Mouse (Mus musculus) kidney, embryonic 14.5 days (tissue): Measurements from ENCODE around the gene Gja4. TPM values are rescaled to one million over a fixed set of nuclear protein-coding genes. Genes with fewer than 3 reads are reported as not detected.

Experiments used
- ATAC-seq: fragments of 200-750 bp; cut with Nextera tagmentation; 2 replicates; pipeline ENCODE4 v1.8.0; 2017; ENCODE audit warnings: moderate number of reproducible peaks, mild to moderate bottlenecking, moderate TSS enrichment, moderate library complexity; ENCODE audit not compliant: low FRiP score, low TSS enrichment
- H3K27ac ChIP-seq: fragments of 300-500 bp; sonication (generic); 2 replicates; pipeline ENCODE4 v1.5.1; 2014; ENCODE audit warnings: low read depth, mild to moderate bottlenecking, low read length, moderate library complexity, mixed read lengths
- H3K27me3 ChIP-seq: fragments of 300-500 bp; sonication (generic); 2 replicates; pipeline ENCODE4 v1.6.1; 2014; ENCODE audit warnings: mild to moderate bottlenecking, low read length; ENCODE audit not compliant: control insufficient read depth, insufficient read depth
- H3K36me3 ChIP-seq: fragments of 300-500 bp; sonication (generic); 2 replicates; pipeline ENCODE4 v1.6.1; 2014; ENCODE audit warnings: low read length, mixed read lengths; ENCODE audit not compliant: control insufficient read depth, insufficient read depth
- H3K4me1 ChIP-seq: fragments of 300-500 bp; sonication (generic); 2 replicates; pipeline ENCODE4 v1.6.1; 2014; ENCODE audit warnings: low read length, mixed read lengths; ENCODE audit not compliant: control insufficient read depth, insufficient read depth
- H3K4me2 ChIP-seq: fragments of 300-500 bp; sonication (generic); replicated peaks from 2 replicates; pipeline ENCODE4 v1.6.1; 2014; ENCODE audit warnings: low read depth, mild to moderate bottlenecking, low read length
- H3K4me3 ChIP-seq: fragments of 300-500 bp; sonication (generic); 2 replicates; pipeline ENCODE4 v1.5.1; 2014; ENCODE audit warnings: mild to moderate bottlenecking, low read length
- H3K9ac ChIP-seq: fragments of 300-500 bp; sonication (generic); 2 replicates; pipeline ENCODE4 v1.6.1; 2014; ENCODE audit warnings: low read depth, mild to moderate bottlenecking, low read length, moderate library complexity
- H3K9me3 ChIP-seq: fragments of 300-500 bp; sonication (generic); 2 replicates; pipeline ENCODE4 v1.6.1; 2016; ENCODE audit warnings: low read length; ENCODE audit not compliant: control insufficient read depth
- WGBS: fragments of 180-500 bp; shearing (Covaris S2); extraction: QIAGEN DNeasy Blood & Tissue Kit; methylation state at CpG from one replicate; pipeline ENCODE4 v1.1.7; 2014; 5-methylcytosine and 5-hydroxymethylcytosine counted together
- polyA plus RNA-seq: library from polyadenylated mRNA; unstranded; fragments of >200 nt; fragmentation: Nextera tagmentation; extraction: Ambion mirVana; gene quantifications from 2 replicates; pipeline ENCODE4 v1.2.1, GENCODE M21; 2014

Gja4 gene
- polyA plus RNA-seq, 1 experiment from 2014 or later, result 23.7 TPM

DNA sequence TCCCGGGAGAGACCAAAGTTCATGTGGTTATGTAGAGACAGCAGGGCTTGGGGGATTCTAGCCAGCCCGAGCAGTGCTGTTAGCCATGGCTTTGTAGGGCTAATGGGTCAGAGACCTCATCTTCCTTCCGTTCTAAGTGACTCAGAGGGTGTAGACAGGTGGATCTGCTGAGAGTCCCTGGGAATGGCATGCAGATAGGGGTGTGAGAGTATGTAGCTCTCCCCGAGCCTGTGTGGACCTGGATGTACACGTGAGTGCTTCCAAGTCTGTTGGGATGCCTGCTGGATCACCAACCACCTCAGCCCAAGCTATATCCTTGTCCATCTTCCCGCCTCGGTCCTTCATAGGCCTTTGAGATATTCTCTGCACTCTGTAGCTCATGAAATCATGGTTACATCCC lies 14.5 kb upstream of the Gja4 start:
- Histone ChIP-seq H3K4me1 (peaks cover 12% of the 10 kb centered on the region; the same call in 1 of the 2 replicates), H3K27me3 (peaks cover 40% of the 10 kb centered on the region), H3K27ac (no peak overlapping the region), H3K4me2 (no peak overlapping the region), H3K9ac (no peak overlapping the region), H3K36me3 (no peaks in the 10 kb centered on the region), H3K9me3 (no peaks in the 10 kb centered on the region), H3K4me3 (no peak overlapping the region)
- 59% methylated on average over 7 of the region's 7 CpGs for WGBS
- no peak for ATAC-seq

DNA sequence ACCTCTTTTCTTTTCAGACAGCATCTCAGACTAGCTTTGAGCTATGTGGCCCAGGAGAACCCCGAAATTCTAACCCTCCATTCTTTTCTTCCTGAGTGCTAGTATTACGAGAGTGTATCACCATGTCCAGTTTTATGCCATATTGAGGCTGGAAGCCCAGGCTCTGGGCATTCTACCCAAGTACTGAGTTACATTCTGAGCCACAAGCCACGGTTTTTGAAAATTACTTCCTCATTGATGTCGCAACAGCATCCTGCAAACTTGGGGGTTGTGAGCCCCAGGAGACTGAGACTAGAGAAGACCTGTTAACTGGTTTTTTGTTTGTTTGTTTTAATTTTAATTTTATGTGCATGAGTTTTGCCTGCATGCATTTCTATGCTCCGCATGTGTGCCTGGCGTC lies 13.9 kb upstream of the Gja4 start:
- Histone ChIP-seq H3K27me3 (peaks cover 40% of the 10 kb centered on the region), H3K4me1 (peaks cover 12% of the 10 kb centered on the region; the same call in 1 of the 2 replicates), H3K4me2 (no peak overlapping the region), H3K4me3 (no peak overlapping the region), H3K36me3 (no peaks in the 10 kb centered on the region), H3K9ac (no peak overlapping the region), H3K9me3 (no peaks in the 10 kb centered on the region), H3K27ac (no peak overlapping the region)
- WGBS, result 72% methylated on average over 6 of the region's 6 CpGs
- ATAC-seq, result no peak

DNA sequence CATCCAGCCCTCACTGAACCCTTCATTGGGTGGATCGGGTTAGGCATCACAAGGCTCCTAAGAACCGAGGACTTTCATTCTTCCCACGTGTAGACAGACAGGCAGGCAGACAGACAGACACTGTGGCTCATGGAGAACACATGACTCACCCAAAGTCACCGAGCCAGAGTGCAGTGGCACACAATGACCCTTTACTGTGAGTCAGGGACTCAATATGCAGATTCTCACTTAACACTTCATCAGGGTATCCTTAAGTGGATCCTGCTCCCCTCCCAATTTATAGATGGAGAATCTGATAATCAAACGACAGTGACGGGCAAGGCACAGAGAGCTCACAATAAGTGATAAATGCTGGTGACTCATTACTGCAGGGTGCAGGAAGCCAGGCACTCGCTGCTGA lies 13.4 kb upstream of the Gja4 start:
- Histone ChIP-seq H3K27me3 (peaks cover 38% of the 10 kb centered on the region), H3K9ac (no peak overlapping the region)

DNA sequence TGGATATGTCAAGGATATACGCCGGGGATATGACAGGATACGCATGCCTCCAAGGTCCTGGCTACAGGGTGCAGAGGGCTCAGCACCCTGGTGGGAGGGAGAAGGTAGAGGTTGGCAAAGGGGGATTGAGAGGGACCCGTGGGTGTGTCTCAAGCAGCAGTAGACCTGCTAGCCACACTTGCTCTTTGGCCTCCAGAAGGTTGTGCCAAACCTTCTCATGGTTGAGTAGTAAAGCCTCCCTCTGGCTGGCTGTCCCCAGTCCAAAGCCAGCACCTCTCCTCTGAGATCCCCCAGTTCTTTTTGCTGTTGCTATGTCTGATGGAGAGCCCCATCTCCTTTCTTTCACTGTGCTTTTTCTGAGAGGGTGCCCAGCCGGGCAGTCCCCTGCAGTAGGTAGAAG lies 11.4 kb upstream of the Gja4 start:
- no peaks in the 10 kb centered on the region for H3K36me3 ChIP-seq
- no peak for ATAC-seq
- no peak overlapping the region for H3K9ac ChIP-seq
- H3K4me3 ChIP-seq, result no peak overlapping the region
- no peak overlapping the region for H3K4me2 ChIP-seq
- no peaks in the 10 kb centered on the region for H3K9me3 ChIP-seq
- WGBS, result 86% methylated on average over 5 of the region's 5 CpGs
- peaks cover 5% of the 10 kb centered on the region; the same call in 1 of the 2 replicates for H3K4me1 ChIP-seq
- H3K27me3 ChIP-seq, result peaks cover 19% of the 10 kb centered on the region
- H3K27ac ChIP-seq, result no peak overlapping the region

More for the DNA sequence above, 13.4 kb upstream of the Gja4 start:
- Histone ChIP-seq H3K4me3 (no peak overlapping the region), H3K9me3 (no peaks in the 10 kb centered on the region), H3K4me1 (peaks cover 12% of the 10 kb centered on the region; the same call in 1 of the 2 replicates), H3K27ac (no peak overlapping the region), H3K36me3 (no peaks in the 10 kb centered on the region), H3K4me2 (no peak overlapping the region)
- no peak for ATAC-seq
- WGBS, result 64% methylated on average over 7 of the region's 7 CpGs

DNA sequence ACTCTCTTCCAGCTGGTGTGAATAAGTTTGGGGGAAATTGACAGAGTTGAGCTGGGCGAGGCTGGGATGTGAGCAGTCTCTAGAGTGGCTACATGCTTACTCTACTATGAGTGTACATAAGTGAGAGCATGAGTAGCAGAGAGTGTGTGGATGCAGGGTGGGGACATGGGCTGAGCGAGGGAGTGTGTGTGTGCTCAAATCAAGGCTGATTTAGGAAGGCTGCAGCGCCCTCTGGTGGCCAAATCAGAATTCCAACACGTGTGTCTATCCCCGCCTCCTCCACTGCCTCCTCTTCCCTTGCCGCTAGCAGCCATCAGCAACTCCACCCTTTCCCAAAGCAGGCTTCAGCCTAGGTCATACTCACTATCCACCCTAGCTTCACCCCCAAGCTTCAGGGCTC lies 10.9 kb upstream of the Gja4 start:
- no peak overlapping the region for H3K9ac ChIP-seq
- peaks cover 14% of the 10 kb centered on the region for H3K27me3 ChIP-seq
- ATAC-seq, result peak; percentile 83
- 0 out of 2 replicates have a peak, but pooled peaks cover 3% of the 10 kb centered on the region for H3K4me1 ChIP-seq
- 9% methylated on average over 6 of the region's 6 CpGs for WGBS
- H3K9me3 ChIP-seq, result no peaks in the 10 kb centered on the region
- H3K4me3 ChIP-seq, result no peak overlapping the region
- no peaks in the 10 kb centered on the region for H3K36me3 ChIP-seq
- H3K4me2 ChIP-seq, result no peak overlapping the region
- no peak overlapping the region for H3K27ac ChIP-seq

DNA sequence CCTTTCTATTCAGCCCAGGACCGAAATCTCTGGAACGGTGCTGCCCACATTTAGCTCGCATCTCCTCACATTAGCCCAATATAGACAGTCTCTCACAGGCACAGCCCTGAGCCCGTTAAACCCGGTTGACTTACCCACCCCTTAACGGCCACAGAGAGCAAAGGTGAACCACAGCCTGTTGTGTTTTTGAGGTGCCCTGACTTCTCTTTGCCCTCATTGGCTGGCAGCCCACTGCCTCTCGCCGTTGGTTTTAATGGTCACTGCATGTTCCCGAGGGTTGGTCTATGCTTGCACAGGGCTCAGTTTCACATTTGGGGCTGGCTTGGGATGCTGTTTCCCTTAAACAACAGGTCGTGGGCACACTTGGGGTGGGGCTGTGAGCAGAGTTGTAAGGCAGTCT lies 10.5 kb upstream of the Gja4 start:
- no peaks in the 10 kb centered on the region for H3K9me3 ChIP-seq
- H3K9ac ChIP-seq, result no peak overlapping the region
- H3K27ac ChIP-seq, result no peak overlapping the region
- no peaks in the 10 kb centered on the region for H3K36me3 ChIP-seq
- H3K27me3 ChIP-seq, result peaks cover 9% of the 10 kb centered on the region; the same call in 1 of the 2 replicates
- H3K4me1 ChIP-seq, result 0 out of 2 replicates have a peak, but pooled peaks cover 1% of the 10 kb centered on the region
- ATAC-seq, result no peak
- no peak overlapping the region for H3K4me3 ChIP-seq
- H3K4me2 ChIP-seq, result no peak overlapping the region
- 67% methylated on average over 10 of the region's 10 CpGs for WGBS

DNA sequence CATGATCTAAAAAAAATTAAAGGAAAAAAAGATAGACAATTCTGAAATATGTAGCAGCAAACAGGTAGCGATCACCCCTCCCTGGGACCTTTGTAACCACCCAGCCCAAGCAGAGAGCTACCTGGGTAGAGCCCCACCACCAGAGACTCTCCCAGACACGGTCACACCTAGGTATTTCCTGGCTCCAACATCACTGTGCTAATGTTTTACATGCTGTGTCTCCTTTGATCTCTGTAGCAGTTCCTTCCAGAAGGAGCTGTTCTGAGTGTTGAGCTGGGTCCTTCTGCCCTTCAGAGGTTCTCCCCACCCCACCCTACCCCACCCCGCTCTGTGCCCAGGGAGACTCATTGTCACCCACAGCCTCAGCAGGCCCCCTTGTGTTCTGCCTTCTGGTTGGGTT lies 9.8 kb upstream of the Gja4 start:
- Histone ChIP-seq H3K27ac (no peak overlapping the region), H3K4me2 (no peak overlapping the region), H3K9ac (no peak overlapping the region), H3K9me3 (no peaks in the 10 kb centered on the region), H3K4me1 (no peaks in the 10 kb centered on the region), H3K36me3 (no peaks in the 10 kb centered on the region), H3K27me3 (peaks cover 5% of the 10 kb centered on the region; the same call in 1 of the 2 replicates), H3K4me3 (no peak overlapping the region)
- 68% methylated on average over 3 of the region's 3 CpGs for WGBS
- no peak for ATAC-seq

DNA sequence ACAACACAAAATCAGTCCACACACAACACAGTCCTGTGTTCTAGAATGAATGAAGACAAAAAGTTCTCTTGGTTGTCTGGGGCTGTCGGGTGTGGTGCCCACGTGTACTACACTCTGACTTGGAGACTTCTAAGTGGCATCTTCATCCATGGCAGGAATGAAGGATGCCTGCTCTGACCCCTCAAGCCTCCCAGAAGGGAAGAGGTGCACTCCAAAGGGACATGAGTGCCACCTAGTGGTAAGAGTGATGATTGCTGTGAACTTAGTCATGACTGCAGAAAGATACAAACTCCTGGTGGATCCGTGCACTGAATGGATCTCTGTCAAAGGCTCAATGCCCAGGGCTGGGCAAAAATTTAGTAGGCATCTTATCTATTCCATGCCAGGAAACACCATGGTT lies 5.8 kb upstream of the Gja4 start:
- H3K36me3 ChIP-seq, result no peaks in the 10 kb centered on the region
- no peak overlapping the region for H3K4me2 ChIP-seq
- no peak overlapping the region for H3K9ac ChIP-seq
- H3K27ac ChIP-seq, result no peak overlapping the region
- H3K9me3 ChIP-seq, result no peaks in the 10 kb centered on the region
- WGBS, result 5% methylated on average over 3 of the region's 3 CpGs
- H3K4me1 ChIP-seq, result no peaks in the 10 kb centered on the region
- H3K27me3 ChIP-seq, result no peaks in the 10 kb centered on the region
- no peak for ATAC-seq
- H3K4me3 ChIP-seq, result no peak overlapping the region

DNA sequence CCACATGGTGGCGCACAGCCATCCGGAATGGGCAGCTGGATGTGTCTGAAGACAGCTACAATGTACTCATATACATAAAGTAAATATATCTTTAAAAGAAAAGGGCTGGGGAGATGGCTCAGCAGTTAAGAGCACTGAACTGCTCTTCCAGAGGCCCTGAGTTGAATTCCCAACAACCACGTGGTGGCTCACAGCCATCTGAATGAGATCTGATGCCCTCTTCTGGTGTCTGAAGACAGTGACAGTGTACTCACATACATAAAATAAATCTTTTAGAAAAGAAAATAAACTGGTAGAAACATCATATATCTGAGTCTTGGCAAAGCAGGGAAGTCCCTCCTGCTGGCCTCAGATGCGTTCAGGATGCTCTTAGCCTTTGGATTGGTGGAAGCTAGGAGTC lies 3.3 kb upstream of the Gja4 start:
- no peak overlapping the region for H3K9ac ChIP-seq
- H3K4me1 ChIP-seq, result 0 out of 2 replicates have a peak, but pooled peaks cover 2% of the 10 kb centered on the region
- no peaks in the 10 kb centered on the region for H3K36me3 ChIP-seq
- H3K4me3 ChIP-seq, result no peak overlapping the region
- no peak overlapping the region for H3K4me2 ChIP-seq
- no peaks in the 10 kb centered on the region for H3K9me3 ChIP-seq
- ATAC-seq, result no peak
- peaks cover 16% of the 10 kb centered on the region for H3K27me3 ChIP-seq
- no peak overlapping the region for H3K27ac ChIP-seq
- WGBS, result 56% methylated on average over 4 of the region's 4 CpGs
